25 mouse cellular contexts compared by ENCODE assay signal in the genomic region with DNA sequence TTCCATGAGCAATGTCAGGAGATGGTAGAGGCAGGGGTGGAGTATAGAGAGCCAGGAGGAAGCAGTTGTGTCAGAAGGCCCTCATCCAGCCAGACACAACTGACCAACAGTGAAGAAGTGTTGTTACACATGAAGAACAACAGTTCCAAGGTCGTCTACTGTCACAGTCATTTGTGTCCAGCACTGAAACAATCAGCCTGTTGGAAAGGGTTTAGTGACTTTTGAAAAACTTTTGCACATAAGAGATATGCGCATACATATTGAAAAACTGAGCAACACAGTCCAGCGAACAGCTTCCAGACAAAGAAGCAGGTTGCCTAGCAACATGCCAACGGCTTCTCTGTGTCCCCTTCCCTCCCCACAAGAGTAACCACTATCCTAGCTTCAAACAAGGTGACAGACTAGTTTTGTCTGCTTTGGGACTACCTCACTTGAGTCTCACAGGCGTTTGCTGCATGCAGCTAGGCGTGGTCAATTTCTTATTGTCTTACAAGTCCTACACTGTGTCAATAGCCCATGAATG.
DNase-seq lines count a peak whose midpoint lies in the region; ATAC-seq and TF ChIP-seq lines count a peak whose summit lies in the region.
"Had no signal": no experiment of that assay in that cellular context is flagged by ENCODE, and none has a peak within 500 bp of the region (broad histone marks: within the 10 kb centered on the region; RNA-seq: fewer than 3 reads in every experiment).

No protein-coding gene starts in this region.

- no peak for TF ChIP-seq CTCF in midbrain, postnatal 0 days (IDR thresholded peaks at IDR 0.05)

- H3K4me3 ChIP-seq in midbrain, embryonic 10.5 days = no peak overlapping the region
- no peak overlapping the region for H3K4me3 ChIP-seq in midbrain, postnatal 0 days (ENCODE audit: low read depth, low read length)
- H3K4me3 ChIP-seq: forebrain, embryonic 15.5 days; heart, embryonic 13.5 days; limb, embryonic 13.5 days; liver, embryonic 13.5 days; neural tube, embryonic 12.5 days had no signal

- no peaks in the 10 kb centered on the region for H3K36me3 ChIP-seq in midbrain, embryonic 10.5 days
- H3K36me3 ChIP-seq in midbrain, postnatal 0 days (ENCODE audit: insufficient read depth, low read length) = no peaks in the 10 kb centered on the region
- H3K36me3 ChIP-seq: forebrain, embryonic 15.5 days; heart, embryonic 13.5 days; limb, embryonic 13.5 days; liver, embryonic 13.5 days; neural tube, embryonic 12.5 days had no signal

- peaks cover 32% of the 10 kb centered on the region for H3K4me1 ChIP-seq in midbrain, embryonic 10.5 days
- peaks cover 2% of the 10 kb centered on the region; the same call in 1 of the 2 replicates for H3K4me1 ChIP-seq in midbrain, postnatal 0 days (ENCODE audit: insufficient read depth, low read length)
- H3K4me1 ChIP-seq: liver, embryonic 13.5 days; neural tube, embryonic 12.5 days had no signal

- no peaks in the 10 kb centered on the region for H3K9me3 ChIP-seq in midbrain, embryonic 10.5 days (replicated peaks)
- H3K9me3 ChIP-seq in midbrain, postnatal 0 days (ENCODE audit: low read length) = no peaks in the 10 kb centered on the region
- H3K9me3 ChIP-seq: forebrain, embryonic 15.5 days; heart, embryonic 13.5 days; limb, embryonic 13.5 days; liver, embryonic 13.5 days; neural tube, embryonic 12.5 days had no signal

- no peak overlapping the region for H3K4me2 ChIP-seq in midbrain, postnatal 0 days (ENCODE audit: low read depth, low read length, poor library complexity, severe bottlenecking)
- H3K4me2 ChIP-seq: forebrain, embryonic 15.5 days; heart, embryonic 13.5 days; limb, embryonic 13.5 days; liver, embryonic 13.5 days; lung, embryonic 14.5 days; neural tube, embryonic 12.5 days had no signal

- WGBS in midbrain, embryonic 10.5 days = 57% methylated on average over 6 of the region's 6 CpGs
- WGBS in midbrain, postnatal 0 days = 31% methylated on average over 6 of the region's 6 CpGs

- H3K27ac ChIP-seq in midbrain, embryonic 10.5 days (replicated peaks) = peak overlapping the region; percentile 52
- H3K27ac ChIP-seq in midbrain, postnatal 0 days (ENCODE audit: low read depth, low read length) = no peak overlapping the region
- H3K27ac ChIP-seq: forebrain, embryonic 15.5 days; heart, embryonic 13.5 days; limb, embryonic 13.5 days; liver, embryonic 13.5 days; macrophage; neural tube, embryonic 12.5 days had no signal

- no peak for DNase-seq in frontal cortex, adult 2 months (ENCODE audit: extremely low spot score in 1 of 2, low spot score in 1 of 2)
- peak; percentile 35 for DNase-seq in retina, postnatal 1 day
- no peak for DNase-seq in retina, embryonic 14.5 days (ENCODE audit: low spot score)
- peak; percentile 43 for DNase-seq in midbrain, embryonic 10.5 days (ENCODE audit: low spot score)
- no peak for DNase-seq in midbrain, postnatal 0 days (ENCODE audit: low spot score)
- no peak for DNase-seq in urinary bladder, postnatal 14 days (ENCODE audit: low spot score)
- no peak for DNase-seq in layer of hippocampus, adult 11-12 months (ENCODE audit: low spot score)
- DNase-seq: adrenal gland, postnatal 25 days; cerebellum, adult 18-20 months; cerebellum, postnatal 25 days; gastrocnemius, postnatal 10 days; heart, adult 18-20 months; kidney, adult 9 months; kidney, postnatal 25 days; liver, embryonic 13.5 days; lung, embryonic 14.5 days; thymus, postnatal 36 days had no signal

- H3K27me3 ChIP-seq in midbrain, embryonic 10.5 days (ENCODE audit: low read depth, poor library complexity, severe bottlenecking) = no peaks in the 10 kb centered on the region
- no peaks in the 10 kb centered on the region for H3K27me3 ChIP-seq in midbrain, postnatal 0 days (ENCODE audit: insufficient read depth, low read length)
- H3K27me3 ChIP-seq: forebrain, embryonic 15.5 days; heart, embryonic 13.5 days; limb, embryonic 13.5 days; liver, embryonic 13.5 days; neural tube, embryonic 12.5 days; Patski had no signal

- no peak overlapping the region for H3K9ac ChIP-seq in midbrain, postnatal 0 days (replicated peaks; ENCODE audit: low read length, poor library complexity, severe bottlenecking)
- H3K9ac ChIP-seq: forebrain, embryonic 15.5 days; heart, embryonic 13.5 days; limb, embryonic 13.5 days; liver, embryonic 13.5 days; lung, embryonic 14.5 days; neural tube, embryonic 12.5 days had no signal

- ATAC-seq in frontal cortex, adult (ENCODE audit: low TSS enrichment) = peak; percentile 53; the same call in 1 of the 2 replicates
- 0 out of 2 replicates have a peak, but pooled peaks have one; percentile 31 for ATAC-seq in midbrain, postnatal 0 days (ENCODE audit: low FRiP score)
- ATAC-seq: activated CD4-positive, CD25-positive, alpha-beta regulatory T cell, adult 4 months; forebrain, embryonic 15.5 days; Patski had no signal

Comparison
In these comparisons a context has a peak if more than half of its experiments do, and no peak if none do; other contexts are left out.
1. DNase-seq: peak in retina, postnatal 1 day (single experiment) and midbrain, embryonic 10.5 days (single experiment); none in frontal cortex, adult 2 months (0 of 2), retina, embryonic 14.5 days (single experiment), midbrain, postnatal 0 days (single experiment), urinary bladder, postnatal 14 days (single experiment) and layer of hippocampus, adult 11-12 months (single experiment).